Mouse (Mus musculus) thymus, postnatal 25 days (tissue): ENCODE measurements around the gene Tm9sf2.
A peak's percentile ranks its signal among the peaks of the same experiment; 100 is the strongest.
"Not testable (repeated sequence)": the region's sequence is repeated elsewhere in the genome, so short reads cannot be mapped to it uniquely, and the experiment has no call there.

ENCODE experiments used
- DNase-seq: peaks from one replicate; pipeline ENCODE4 v3.0.0; 2022

The Tm9sf2 gene

GRCm38 (mm10) chr14:122106822-122107468 lies at the start of gene Tm9sf2:
Gene Tm9sf2, plus strand, starts transcription at chr14:122107038.
- peak; percentile 94 for DNase-seq

- no peak for DNase-seq
These were observed 48.9 kb upstream of the Tm9sf2 start for GRCm38 (mm10) chr14:122057941-122058346.

GRCm38 (mm10) chr14:122060642-122061041 lies 46.2 kb upstream of the Tm9sf2 start:
- peak; percentile 89 for DNase-seq

- no peak for DNase-seq
These were observed 45.5 kb upstream of the Tm9sf2 start for GRCm38 (mm10) chr14:122061376-122061775.

GRCm38 (mm10) chr14:122062411-122063090 lies 44.3 kb upstream of the Tm9sf2 start:
- DNase-seq, result no peak

GRCm38 (mm10) chr14:122063599-122063998 lies 43.2 kb upstream of the Tm9sf2 start:
- no peak for DNase-seq

- peak; percentile 86 for DNase-seq
These were observed 42.3 kb upstream of the Tm9sf2 start for GRCm38 (mm10) chr14:122064519-122064918.

GRCm38 (mm10) chr14:122066243-122066642 lies 40.6 kb upstream of the Tm9sf2 start:
- DNase-seq, result peak; percentile 67

- DNase-seq, result not testable (repeated sequence)
These were observed 38.8 kb upstream of the Tm9sf2 start for GRCm38 (mm10) chr14:122068036-122068435.

- DNase-seq, result no peak
These were observed 37.8 kb upstream of the Tm9sf2 start for GRCm38 (mm10) chr14:122068801-122069695.

GRCm38 (mm10) chr14:122069948-122070347 lies 36.9 kb upstream of the Tm9sf2 start:
- DNase-seq, result no peak

- peak; percentile 50 for DNase-seq
These were observed 33.4 kb upstream of the Tm9sf2 start for GRCm38 (mm10) chr14:122073422-122073821.

GRCm38 (mm10) chr14:122074360-122074759 lies 32.5 kb upstream of the Tm9sf2 start:
- DNase-seq, result no peak

GRCm38 (mm10) chr14:122075485-122076200 lies 31.2 kb upstream of the Tm9sf2 start:
- peak; percentile 45 for DNase-seq

- DNase-seq, result no peak
These were observed 29.8 kb upstream of the Tm9sf2 start for GRCm38 (mm10) chr14:122077017-122077416.

GRCm38 (mm10) chr14:122079428-122079827 lies 27.4 kb upstream of the Tm9sf2 start:
- peak; percentile 80 for DNase-seq

GRCm38 (mm10) chr14:122079921-122080320 lies 26.9 kb upstream of the Tm9sf2 start:
- no peak for DNase-seq

- DNase-seq, result no peak
These were observed 25.5 kb upstream of the Tm9sf2 start for GRCm38 (mm10) chr14:122081308-122081707.

GRCm38 (mm10) chr14:122083499-122083898 lies 23.3 kb upstream of the Tm9sf2 start:
- DNase-seq, result no peak

- DNase-seq, result no peak
These were observed 18.9 kb upstream of the Tm9sf2 start for GRCm38 (mm10) chr14:122087956-122088355.

GRCm38 (mm10) chr14:122092363-122092762 lies 14.5 kb upstream of the Tm9sf2 start:
- no peak for DNase-seq

- DNase-seq, result no peak
These were observed 10.5 kb upstream of the Tm9sf2 start for GRCm38 (mm10) chr14:122096331-122096730.

- DNase-seq, result no peak
These were observed 7.3 kb upstream of the Tm9sf2 start for GRCm38 (mm10) chr14:122099584-122099983.
